Mouse (Mus musculus) MEL (cell line): ENCODE results near the gene Enpp7. TPM values are rescaled to one million over a fixed set of nuclear protein-coding genes. Genes with fewer than 3 reads are reported as not detected.

Experiments used
- DNase-seq: peaks from one replicate; pipeline ENCODE4 v3.0.0; 2011; ENCODE audit warnings: low read depth, low spot score
- H3K27ac ChIP-seq: 2 replicates; pipeline ENCODE4 v1.5.1; 2012; ENCODE audit warnings: low read depth, mild to moderate bottlenecking, control low read depth, low read length, moderate library complexity; ENCODE audit not compliant: control insufficient read depth
- H3K27me3 ChIP-seq, 2 experiments: fragments of 150-350 bp in 1 of 2; sonication (generic) in 1 of 2; 2 replicates each; pipeline ENCODE4 v1.6.1; 2012; ENCODE audit warnings: low read length in 2 of 2, mild to moderate bottlenecking in 2 of 2, improper control_type of control experiment in 1 of 2, moderate library complexity in 1 of 2; ENCODE audit not compliant: insufficient read depth in 2 of 2, control insufficient read depth in 1 of 2
- H3K36me3 ChIP-seq, 2 experiments: 2 replicates each; pipeline ENCODE4 v1.6.1; 2012 to 2014; ENCODE audit warnings: low read length in 2 of 2, improper control_type of control experiment in 1 of 2, inconsistent platforms in 1 of 2, mild to moderate bottlenecking in 1 of 2; ENCODE audit not compliant: insufficient read depth in 2 of 2, control insufficient read depth in 1 of 2
- H3K4me1 ChIP-seq, 2 experiments: fragments of 150-350 bp in 1 of 2; sonication (generic) in 1 of 2; 2 replicates each; pipeline ENCODE4 v1.6.1; 2012; ENCODE audit warnings: low read length in 2 of 2, improper control_type of control experiment in 1 of 2, mild to moderate bottlenecking in 1 of 2; ENCODE audit not compliant: insufficient read depth in 2 of 2, control insufficient read depth in 1 of 2
- H3K4me3 ChIP-seq, 2 experiments: fragments of 150-350 bp in 1 of 2; sonication (generic) in 1 of 2; 2 replicates each; pipeline ENCODE4 v1.5.1; 2012; ENCODE audit warnings: low read depth in 2 of 2, low read length in 2 of 2, mild to moderate bottlenecking in 2 of 2, moderate library complexity in 2 of 2, control low read depth in 1 of 2, improper control_type of control experiment in 1 of 2; ENCODE audit not compliant: control insufficient read depth in 1 of 2, insufficient read depth in 1 of 2
- H3K79me2 ChIP-seq: 2 replicates; pipeline ENCODE4 v1.6.1; 2012; ENCODE audit warnings: mild to moderate bottlenecking, low read length, moderate library complexity; ENCODE audit not compliant: control insufficient read depth, poor library complexity, insufficient read depth
- H3K9ac ChIP-seq: 2 replicates; pipeline ENCODE4 v1.6.1; 2012; ENCODE audit warnings: low read depth, mild to moderate bottlenecking, control low read depth, low read length, moderate library complexity; ENCODE audit not compliant: control insufficient read depth, poor library complexity, severe bottlenecking
- H3K9me3 ChIP-seq: fragments of 150-350 bp; sonication (generic); replicated peaks from 2 replicates; pipeline ENCODE4 v1.6.1; 2012; ENCODE audit warnings: mild to moderate bottlenecking, low read length, improper control_type of control experiment, moderate library complexity; ENCODE audit not compliant: insufficient read depth
- GABPA ChIP-seq: IDR thresholded peaks from 2 replicates; pipeline ENCODE4 v1.6.1; 2012; ENCODE audit warnings: low read depth, mild to moderate bottlenecking, inconsistent platforms, low read length, improper control_type of control experiment, moderate library complexity
- HCFC1 ChIP-seq: IDR thresholded peaks from 2 replicates; pipeline ENCODE4 v1.6.1; 2012; ENCODE audit warnings: low read depth, mild to moderate bottlenecking, inconsistent platforms, low read length, improper control_type of control experiment, moderate library complexity
- KAT2A ChIP-seq: conservative IDR thresholded peaks from 2 replicates; pipeline ENCODE4 v1.6.1; 2012; ENCODE audit warnings: low read depth, low read length, improper control_type of control experiment, inconsistent platforms
- MAFK ChIP-seq: IDR thresholded peaks from 2 replicates; pipeline ENCODE4 v1.6.1; 2011; ENCODE audit warnings: low read depth, mild to moderate bottlenecking, low read length, improper control_type of control experiment, borderline replicate concordance
- MAZ ChIP-seq: IDR thresholded peaks from 2 replicates; pipeline ENCODE4 v1.6.1; 2012; ENCODE audit warnings: low read depth, mild to moderate bottlenecking, inconsistent platforms, low read length, improper control_type of control experiment
- MXI1 ChIP-seq: IDR thresholded peaks from 2 replicates; pipeline ENCODE4 v1.6.1; 2011; ENCODE audit warnings: mild to moderate bottlenecking, low read depth, low read length, improper control_type of control experiment
- MYB ChIP-seq: IDR thresholded peaks from 2 replicates; pipeline ENCODE4 v1.6.1; 2011; ENCODE audit warnings: mild to moderate bottlenecking, low read depth, low read length, improper control_type of control experiment
- MYC ChIP-seq: IDR thresholded peaks from 2 replicates; pipeline ENCODE4 v1.6.1; 2011; ENCODE audit warnings: low read depth, mild to moderate bottlenecking, low read length, improper control_type of control experiment, moderate library complexity
- NELFE ChIP-seq: IDR thresholded peaks from 2 replicates; pipeline ENCODE4 v1.6.1; 2011; ENCODE audit warnings: low read depth, low read length, improper control_type of control experiment
- NRF1 ChIP-seq: IDR thresholded peaks from 2 replicates; pipeline ENCODE4 v1.6.1; 2014; ENCODE audit warnings: low read depth, mild to moderate bottlenecking, inconsistent platforms, low read length, improper control_type of control experiment, moderate library complexity; ENCODE audit not compliant: poor library complexity, insufficient read depth, severe bottlenecking
- POLR2A ChIP-seq, 2 experiments: IDR thresholded peaks; 2 replicates each; pipeline ENCODE4 v1.6.1; 2011 to 2012; ENCODE audit warnings: low read length in 2 of 2, mild to moderate bottlenecking in 2 of 2, control low read depth in 1 of 2, improper control_type of control experiment in 1 of 2, low read depth in 1 of 2, moderate library complexity in 1 of 2; ENCODE audit not compliant: control insufficient read depth in 1 of 2, insufficient read depth in 1 of 2, poor library complexity in 1 of 2
- POLR2AphosphoS5 ChIP-seq: IDR thresholded peaks from 2 replicates; pipeline ENCODE4 v1.6.1; 2012; ENCODE audit warnings: low read depth, borderline replicate concordance, mild to moderate bottlenecking, inconsistent platforms, low read length, moderate library complexity, mixed read lengths
- RAD21 ChIP-seq: IDR thresholded peaks from 2 replicates; pipeline ENCODE4 v1.6.1; 2011; ENCODE audit warnings: mild to moderate bottlenecking, low read depth, low read length, improper control_type of control experiment
- USF1 ChIP-seq: IDR thresholded peaks from 2 replicates; pipeline ENCODE4 v1.6.1; 2014; ENCODE audit warnings: low read depth, mild to moderate bottlenecking, inconsistent platforms, low read length, improper control_type of control experiment, moderate library complexity
- polyA plus RNA-seq, 2 experiments: library from polyadenylated mRNA; stranded (reverse) in 1 of 2; unstranded in 1 of 2; fragments of >175 nt in 1 of 2; fragments of >200 nt in 1 of 2; gene quantifications; 2 replicates each; pipeline versions ENCODE4 v1.2.1 to v1.2.4; 2012; ENCODE audit warnings: low replicate concordance in 2 of 2, low read depth in 1 of 2; ENCODE audit not compliant: insufficient read length in 2 of 2, insufficient read depth in 1 of 2, missing spikeins in 1 of 2
- total RNA-seq: library from RNA; depleted of rRNA; stranded (reverse); fragments of 300-350 nt; gene quantifications from 2 replicates; pipeline ENCODE4 v1.2.3, GENCODE M21; 2012

The Enpp7 gene
- total and polyA plus RNA-seq, 3 experiments, result not detected

GRCm38 (mm10) chr11:118975917-118976316 lies 12.1 kb upstream of the Enpp7 start:
- Histone ChIP-seq H3K4me1 (peaks cover 0 to 5% of the 10 kb centered on the region in 2 experiments; a peak in 1 of 4 replicates), H3K27ac (no peak overlapping the region), H3K36me3 (peaks cover 0 to 3% of the 10 kb centered on the region in 2 experiments; a peak in 2 of 4 replicates), H3K9ac (peak overlapping the region; percentile 46; the same call in 1 of the 2 replicates), H3K27me3 (no peaks in the 10 kb centered on the region), H3K9me3 (no peaks in the 10 kb centered on the region), H3K4me3 (peak overlapping the region; percentile 45 to 56), H3K79me2 (no peaks in the 10 kb centered on the region)
- TF ChIP-seq NRF1 (peak; percentile 35; the same call in 1 of the 2 replicates), KAT2A (no peak)
- peak; percentile 78 for DNase-seq

GRCm38 (mm10) chr11:118980388-118980787 lies 7.6 kb upstream of the Enpp7 start:
- no peak overlapping the region for H3K4me3 ChIP-seq
- no peak overlapping the region for H3K27ac ChIP-seq
- H3K9me3 ChIP-seq, result no peaks in the 10 kb centered on the region
- no peak overlapping the region for H3K9ac ChIP-seq
- H3K4me1 ChIP-seq, result peaks cover 0 to 5% of the 10 kb centered on the region in 2 experiments; a peak in 1 of 4 replicates
- DNase-seq, result no peak
- H3K79me2 ChIP-seq, result no peaks in the 10 kb centered on the region
- peaks cover 0 to 3% of the 10 kb centered on the region in 2 experiments; a peak in 2 of 4 replicates for H3K36me3 ChIP-seq
- TF ChIP-seq MYC (no peak), NELFE (no peak), POLR2AphosphoS5 (no peak), MXI1 (no peak), RAD21 (no peak), HCFC1 (no peak), MAFK (no peak), MAZ (no peak), USF1 (no peak), MYB (no peak)
- TF ChIP-seq, all 39 proteins: peak for 0
- no peaks in the 10 kb centered on the region for H3K27me3 ChIP-seq

- Histone ChIP-seq H3K9ac (no peak overlapping the region), H3K36me3 (no peaks in the 10 kb centered on the region), H3K4me3 (no peak overlapping the region), H3K9me3 (no peaks in the 10 kb centered on the region), H3K79me2 (no peaks in the 10 kb centered on the region), H3K27ac (no peak overlapping the region), H3K4me1 (no peaks in the 10 kb centered on the region), H3K27me3 (no peaks in the 10 kb centered on the region)
- TF ChIP-seq POLR2A (IDR thresholded peaks at IDR 0.05; ENCODE audit: control insufficient read depth in 1 of 2, insufficient read depth in 1 of 2, low read depth in 1 of 2, low read length in 2 of 2, poor library complexity in 1 of 2) (no peak), RAD21 (no peak), GABPA (no peak)
- no peak for DNase-seq
These were observed 6.8 kb upstream of the Enpp7 start for GRCm38 (mm10) chr11:118981012-118981776.
